Mouse (Mus musculus) retina, embryonic 14.5 days (tissue): ENCODE data around the gene Hist1h1c.
"Not testable (repeated sequence)": the region's sequence is repeated elsewhere in the genome, so short reads cannot be mapped to it uniquely, and the experiment has no call there.

ENCODE experiments used
- DNase-seq: peaks from one replicate; pipeline ENCODE4 v3.0.0-alpha.2; 2015; ENCODE audit warnings: low spot score

The Hist1h1c gene

DNA sequence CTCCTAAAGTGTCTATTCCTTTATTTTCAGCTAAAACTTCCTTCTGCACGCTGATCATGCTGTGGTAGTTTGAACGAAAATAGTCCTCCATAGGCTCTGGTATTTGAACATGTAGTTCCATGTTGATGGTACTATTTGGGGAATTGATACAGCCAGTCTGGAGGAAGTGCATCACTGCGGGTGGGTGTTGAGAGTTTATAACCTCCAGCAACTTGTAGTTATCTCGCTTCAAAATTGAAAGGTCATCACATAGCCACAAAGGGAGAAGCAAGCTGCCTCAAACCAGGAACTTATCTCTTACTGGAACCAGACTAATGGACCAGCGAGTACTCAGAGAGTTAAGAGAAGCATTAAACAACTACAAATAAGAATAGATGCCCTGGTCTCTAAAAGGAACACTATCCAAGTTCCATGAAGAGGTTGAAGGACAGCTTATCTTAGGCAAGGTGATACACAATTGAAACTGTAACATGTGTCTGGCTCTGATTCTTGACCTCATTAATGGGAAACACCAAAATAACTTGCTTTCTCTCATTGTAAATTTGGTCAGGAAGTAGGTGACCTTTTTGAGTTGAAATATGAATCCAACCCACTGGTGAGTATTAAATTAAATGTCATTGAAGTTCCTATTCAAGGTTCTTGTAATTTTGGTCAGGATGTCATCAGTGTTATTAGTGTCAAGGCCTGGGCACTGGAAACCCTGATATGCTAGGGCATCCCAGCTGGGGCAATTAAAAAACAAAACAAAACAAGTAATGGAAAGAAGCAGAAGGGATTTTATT lies 22.2 kb upstream of the Hist1h1c start:
- DNase-seq: no peak

DNA sequence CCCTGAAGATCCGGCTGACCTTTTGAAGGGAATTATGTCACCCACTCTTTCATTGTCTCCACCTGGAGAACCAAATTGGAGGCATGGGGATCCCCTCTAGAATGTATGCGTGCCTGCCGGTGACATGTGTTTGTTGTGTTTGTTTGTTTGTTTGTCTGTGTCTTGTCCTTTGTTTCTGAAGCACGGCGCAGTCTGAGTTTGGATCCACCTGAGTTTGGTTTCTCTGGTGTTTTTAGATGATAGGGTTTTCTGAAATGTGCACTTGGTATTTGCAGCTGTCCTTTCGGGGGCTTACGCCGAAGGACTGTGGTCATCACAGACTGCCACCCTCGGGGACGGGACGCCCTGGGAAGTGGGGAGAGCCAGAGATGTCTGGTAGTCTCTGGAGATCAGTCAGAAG lies 21.4 kb upstream of the Hist1h1c start:
- DNase-seq: no peak

DNA sequence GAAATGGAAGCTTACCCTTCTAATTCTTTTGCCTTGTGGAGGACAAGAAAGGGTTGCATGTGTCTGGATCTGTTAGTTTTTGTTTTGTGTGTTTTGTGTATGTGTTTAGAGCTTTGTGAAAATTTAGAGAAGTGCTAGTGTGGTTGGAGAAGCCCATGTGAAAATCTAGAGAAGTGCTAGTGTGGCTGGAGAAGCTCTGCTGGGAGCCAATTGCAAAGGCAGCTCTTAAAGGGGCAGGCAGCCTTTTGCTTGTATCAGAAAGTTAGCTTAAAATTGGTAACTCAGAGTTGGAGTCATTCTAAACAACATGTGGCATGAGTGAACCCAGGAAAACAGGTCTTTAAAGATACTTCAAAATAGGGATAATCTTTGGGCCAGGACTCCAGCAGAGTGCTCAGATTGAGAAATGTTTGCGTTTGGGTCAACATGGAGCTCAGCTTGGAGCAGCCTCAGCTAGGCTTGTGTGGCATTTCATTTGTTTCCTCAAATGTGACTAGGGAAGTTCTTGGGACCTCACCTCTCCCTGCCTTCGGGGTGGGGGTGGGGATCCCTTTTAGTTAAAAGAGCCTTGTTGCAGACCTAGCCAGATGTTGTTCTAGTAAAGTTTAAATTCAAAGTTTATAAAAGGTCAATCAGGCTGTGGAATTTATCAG lies 20.9 kb upstream of the Hist1h1c start:
- not testable (repeated sequence) for DNase-seq

DNA sequence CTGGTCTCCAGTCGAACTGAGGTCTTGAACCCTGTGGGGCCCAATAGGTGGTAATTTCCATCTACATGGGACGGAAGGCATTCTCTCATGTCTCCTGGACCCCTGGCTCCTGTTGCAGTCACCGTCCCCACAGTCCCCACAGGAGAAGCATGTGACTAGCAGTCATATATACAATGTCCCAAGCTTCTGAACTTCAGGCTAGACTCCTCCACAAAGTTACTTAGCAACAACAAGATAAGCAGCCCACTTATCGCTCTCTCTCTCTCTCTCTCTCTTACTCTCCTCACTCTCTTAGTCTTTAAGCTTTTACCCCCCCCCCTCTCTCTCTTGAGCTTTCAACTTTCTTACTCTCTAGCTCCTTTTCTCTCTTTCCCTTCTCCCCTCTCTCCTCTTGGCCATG lies 14.4 kb upstream of the Hist1h1c start:
- DNase-seq: no peak

DNA sequence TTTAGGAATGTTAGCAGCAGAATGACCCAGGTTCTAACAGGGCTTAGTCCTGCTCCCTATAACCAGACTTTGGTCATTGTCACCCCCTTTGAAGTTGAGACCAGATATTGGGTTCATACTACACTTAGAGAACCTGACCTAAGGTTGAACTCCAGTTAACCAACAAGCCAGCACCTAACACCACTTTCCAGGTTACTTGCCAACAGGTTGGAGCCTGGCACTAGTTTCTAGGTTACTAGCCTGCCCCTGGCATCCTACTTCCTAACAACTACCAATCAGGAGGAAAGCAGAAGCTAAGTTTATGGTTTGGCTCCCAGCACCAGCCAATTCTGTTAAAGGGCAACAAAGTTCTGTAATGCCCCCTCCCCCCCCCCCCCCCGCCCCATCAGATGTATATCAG lies 13.4 kb upstream of the Hist1h1c start:
- DNase-seq: no peak

DNA sequence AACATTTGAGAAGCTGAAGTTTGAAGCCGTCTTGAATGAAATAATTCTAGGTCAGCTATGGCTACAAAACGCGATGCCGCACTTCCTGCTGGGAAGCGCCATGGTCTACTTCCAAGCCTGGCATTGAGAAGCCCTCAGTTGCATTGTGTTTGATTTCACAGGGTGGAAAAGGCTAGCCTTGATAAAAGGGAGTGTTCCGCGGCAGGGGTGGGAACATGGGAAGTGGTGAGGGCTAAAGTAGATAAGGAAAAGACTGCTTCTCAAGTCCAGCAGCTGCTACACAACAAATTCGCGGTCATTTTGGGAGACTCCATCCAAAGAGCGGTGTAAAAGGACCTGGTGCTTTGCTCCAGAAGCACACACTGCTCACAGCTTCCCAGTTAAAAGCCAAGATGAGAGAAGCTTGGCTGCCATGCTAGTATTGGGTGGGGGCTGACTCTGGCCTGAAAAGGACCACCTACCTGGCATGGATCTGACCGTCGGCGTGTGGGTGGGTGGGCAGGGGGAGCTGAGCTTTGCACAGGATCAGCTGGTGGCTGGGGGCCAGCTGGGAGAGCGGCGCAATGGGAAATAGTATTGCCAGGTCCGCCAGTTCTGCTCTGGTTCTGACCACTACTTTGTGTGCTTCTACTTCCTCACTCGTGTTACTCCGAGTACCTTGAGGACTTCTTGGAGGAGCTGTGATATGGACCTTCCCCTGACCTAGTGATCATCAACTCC lies 10.0 kb upstream of the Hist1h1c start:
- DNase-seq: no peak

DNA sequence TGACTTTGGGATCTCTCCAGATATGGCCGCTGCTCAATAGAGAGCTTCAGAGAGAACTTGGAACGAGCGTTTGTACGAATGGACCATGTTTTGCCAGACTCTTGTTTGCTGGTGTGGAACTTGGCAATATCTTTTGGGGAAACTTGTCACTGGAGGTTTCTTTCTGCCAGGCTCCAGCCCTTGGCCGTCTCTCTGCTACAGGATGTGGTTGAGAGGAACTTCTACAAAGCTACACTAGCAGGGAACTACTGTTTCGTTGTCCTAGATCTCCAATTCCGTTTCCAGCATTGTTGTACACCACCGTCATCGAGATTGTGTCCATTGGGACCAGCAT lies 9.4 kb upstream of the Hist1h1c start:
- no peak for DNase-seq

DNA sequence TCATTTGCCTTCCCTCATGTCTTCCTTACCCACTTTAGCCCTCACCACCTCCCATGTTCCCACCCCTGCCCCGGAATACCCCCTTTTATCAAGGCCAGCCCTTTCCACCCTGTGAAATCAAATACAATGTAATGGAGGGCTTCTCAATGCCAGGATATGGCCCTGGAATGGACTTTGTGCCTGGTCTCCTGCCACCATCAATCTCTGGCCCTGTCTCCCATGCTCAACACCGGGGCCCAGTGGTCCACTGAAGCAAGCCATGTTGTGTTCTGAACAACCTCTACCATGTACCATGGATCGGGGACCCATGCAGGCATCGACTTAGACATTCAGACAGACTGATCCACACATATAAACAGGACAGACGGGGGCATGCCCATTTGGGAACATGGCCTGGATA lies 8.9 kb upstream of the Hist1h1c start:
- no peak for DNase-seq

DNA sequence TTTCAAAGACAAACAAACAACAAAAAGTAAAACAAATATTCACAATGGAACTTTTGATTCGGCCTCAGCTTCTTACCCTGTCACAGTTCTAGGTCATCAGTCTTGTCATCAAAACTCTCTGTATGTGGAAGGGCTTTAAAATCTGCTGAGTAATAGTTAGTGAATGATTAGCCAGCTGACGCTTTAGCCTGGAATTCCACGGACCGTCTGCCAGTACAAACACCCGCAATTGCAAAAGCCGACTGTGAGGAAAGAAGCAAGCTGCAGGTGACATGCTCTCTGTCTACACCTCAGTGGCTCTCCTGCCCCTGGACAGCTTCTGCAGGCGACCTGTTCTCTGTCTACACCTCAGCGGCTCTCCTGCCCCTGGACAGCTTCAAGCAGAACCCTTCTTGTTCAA lies 8.1 kb upstream of the Hist1h1c start:
- DNase-seq: peak; percentile 6

DNA sequence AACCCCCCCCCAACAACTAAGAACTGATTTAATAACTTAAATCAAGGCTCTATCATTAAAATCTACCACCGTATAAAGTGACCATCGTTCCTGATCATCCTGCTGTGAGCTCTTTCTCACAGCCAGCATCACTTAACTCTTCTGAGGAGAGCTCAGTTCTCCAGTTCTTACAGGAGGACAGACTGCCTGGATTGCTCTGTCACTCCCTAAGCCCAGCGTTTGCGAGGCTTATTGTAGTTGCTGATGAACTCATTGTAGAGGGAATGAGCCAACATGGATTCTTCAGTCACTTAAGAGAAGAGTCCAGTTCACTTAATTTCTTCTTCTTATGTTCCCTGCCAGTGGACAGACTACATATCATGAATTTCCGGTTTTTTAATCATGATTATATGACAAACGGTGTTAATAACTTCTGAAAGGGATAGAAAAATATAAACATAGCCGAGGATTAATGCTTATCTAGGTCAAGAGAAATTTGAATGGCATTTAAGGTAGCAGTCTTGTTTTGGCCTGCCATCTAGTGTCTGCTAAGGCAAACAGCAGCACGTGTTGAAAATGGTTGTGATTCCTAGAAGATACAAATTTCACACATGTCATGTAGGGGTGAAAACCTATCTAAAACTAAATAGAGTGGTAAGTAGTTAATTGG lies 6.3 kb upstream of the Hist1h1c start:
- peak; percentile 80 for DNase-seq

DNA sequence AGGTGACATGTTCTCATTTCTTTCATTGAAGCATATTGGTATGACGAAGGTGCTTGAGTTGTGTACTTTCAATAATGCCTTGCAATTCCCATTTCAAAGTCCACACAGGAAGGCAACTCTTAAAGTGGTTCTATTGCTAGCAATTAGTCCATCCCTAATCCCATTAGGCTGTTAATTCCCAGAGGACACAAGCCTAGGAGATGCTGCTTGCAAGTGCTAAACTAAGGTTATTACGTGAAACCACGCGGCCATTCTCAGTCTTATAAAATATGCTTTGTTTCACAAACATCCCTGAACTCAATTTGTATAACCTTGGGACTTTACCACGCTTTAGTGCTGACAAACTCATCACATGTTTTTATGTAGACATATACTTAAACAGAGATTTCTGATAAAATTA lies 1.5 kb upstream of the Hist1h1c start:
- peak; percentile 9 for DNase-seq

DNA sequence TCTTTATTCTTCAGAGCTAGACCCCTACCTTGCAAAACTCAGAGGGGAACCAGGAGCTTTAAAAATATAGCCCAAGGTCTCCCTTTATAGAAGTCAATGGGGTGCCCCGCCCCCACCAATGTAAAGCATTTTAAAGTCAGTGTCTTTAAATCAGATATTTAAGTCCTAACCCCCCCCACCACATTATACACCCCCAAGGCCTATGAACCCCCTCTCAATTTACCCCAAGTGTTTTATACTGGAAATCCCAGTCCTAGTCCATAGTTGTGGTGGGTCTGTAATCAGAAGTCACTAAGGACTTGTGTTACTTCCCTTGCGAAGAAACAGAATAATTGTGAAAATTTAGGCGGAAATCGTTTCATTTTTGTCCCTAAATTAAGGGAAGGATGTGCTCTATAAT lies 567 bp upstream of the Hist1h1c start:
- DNase-seq: peak; percentile 36

DNA sequence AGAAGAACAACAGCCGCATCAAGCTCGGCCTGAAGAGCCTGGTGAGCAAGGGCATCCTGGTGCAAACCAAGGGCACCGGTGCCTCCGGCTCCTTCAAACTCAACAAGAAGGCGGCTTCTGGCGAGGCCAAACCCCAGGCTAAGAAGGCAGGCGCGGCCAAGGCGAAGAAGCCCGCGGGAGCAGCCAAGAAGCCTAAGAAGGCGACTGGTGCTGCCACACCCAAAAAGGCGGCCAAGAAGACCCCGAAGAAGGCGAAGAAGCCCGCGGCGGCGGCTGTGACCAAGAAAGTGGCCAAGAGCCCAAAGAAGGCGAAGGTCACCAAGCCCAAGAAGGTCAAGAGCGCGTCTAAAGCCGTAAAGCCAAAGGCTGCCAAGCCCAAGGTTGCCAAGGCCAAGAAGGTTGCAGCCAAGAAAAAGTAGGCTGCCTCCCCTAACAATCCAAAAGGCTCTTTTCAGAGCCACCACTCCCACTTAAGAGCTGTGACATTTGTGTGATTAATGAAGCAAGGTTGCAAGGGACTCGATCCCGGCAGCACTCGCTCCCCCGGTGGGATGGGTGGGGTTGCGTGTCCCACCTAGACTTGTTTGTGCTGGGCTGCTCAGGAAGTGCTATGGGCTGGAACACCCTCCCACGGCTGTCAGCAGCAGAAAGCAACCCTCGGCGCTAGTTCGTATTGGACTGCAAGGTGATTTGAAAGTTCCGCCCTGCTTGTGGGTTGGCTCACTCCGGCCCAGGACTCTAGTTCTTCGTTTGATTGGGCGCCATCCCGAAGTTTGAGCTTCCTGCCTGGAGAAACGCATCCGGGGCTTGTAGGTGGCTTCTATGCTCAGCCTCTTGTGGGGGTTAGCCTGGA lies 687 bp downstream of the Hist1h1c start:
- peak; percentile 87 for DNase-seq

DNA sequence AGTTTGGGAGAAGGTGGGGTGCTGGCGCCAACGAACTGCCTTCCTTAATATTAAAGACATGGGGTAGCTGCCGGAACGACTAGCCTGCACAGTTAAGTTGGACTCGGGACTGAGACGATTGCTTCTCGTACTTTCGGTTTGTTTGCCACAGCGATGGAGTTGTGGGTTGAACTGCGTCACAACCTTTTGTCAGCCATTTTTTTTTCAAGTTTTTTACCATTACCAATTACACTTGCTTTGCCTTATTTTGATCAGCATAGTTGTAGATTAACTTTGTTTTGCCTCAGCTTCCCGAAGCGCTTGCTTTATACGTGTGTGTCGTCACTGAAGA lies 1.3 kb downstream of the Hist1h1c start:
- DNase-seq: no peak

DNA sequence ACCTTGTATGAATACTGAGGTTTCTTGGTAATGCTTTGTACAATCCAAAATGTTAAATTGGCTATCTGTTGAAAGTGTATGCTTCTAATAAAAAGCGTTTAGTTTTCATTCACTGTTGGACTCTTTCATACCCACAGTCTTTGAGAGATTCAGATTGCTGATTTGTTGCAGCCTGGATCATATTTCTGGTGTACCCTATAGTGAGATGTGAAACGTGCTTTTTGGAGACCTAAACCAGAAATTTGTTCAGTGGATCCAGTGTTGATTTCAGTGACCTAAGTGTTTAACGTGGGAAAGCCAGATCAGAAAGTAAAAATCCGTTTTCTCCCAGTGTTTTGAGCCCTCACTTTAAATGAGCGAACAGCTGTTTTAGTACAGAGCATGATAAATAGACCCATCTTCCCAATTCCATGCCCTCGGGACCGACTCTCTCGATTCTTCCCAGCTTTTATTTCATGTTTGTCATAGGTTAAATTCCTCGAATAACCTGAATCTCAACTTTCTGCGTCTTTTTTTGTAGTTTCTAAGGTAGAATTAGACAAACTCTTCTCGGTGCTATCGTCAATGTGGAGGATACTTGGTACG lies 1.7 kb downstream of the Hist1h1c start:
- no peak for DNase-seq

DNA sequence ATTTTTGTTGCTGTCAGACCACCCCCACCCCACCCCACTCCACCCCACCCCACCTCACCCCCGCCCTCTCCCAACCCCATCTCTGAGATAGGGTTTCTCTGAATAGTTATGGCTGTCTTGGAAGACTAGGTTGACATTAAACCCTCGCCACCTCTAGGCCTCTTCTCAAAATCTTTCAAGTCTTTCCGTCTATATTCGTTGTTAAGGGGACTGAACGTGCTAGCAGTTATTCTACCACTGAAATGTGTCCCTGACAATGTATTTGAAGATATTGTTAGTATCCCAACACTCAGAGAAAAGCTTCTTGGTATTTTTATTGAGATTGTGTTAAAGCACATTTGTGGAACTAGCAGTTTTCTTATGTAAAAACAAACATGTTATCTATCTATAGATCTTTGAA lies 2.3 kb downstream of the Hist1h1c start:
- no peak for DNase-seq

DNA sequence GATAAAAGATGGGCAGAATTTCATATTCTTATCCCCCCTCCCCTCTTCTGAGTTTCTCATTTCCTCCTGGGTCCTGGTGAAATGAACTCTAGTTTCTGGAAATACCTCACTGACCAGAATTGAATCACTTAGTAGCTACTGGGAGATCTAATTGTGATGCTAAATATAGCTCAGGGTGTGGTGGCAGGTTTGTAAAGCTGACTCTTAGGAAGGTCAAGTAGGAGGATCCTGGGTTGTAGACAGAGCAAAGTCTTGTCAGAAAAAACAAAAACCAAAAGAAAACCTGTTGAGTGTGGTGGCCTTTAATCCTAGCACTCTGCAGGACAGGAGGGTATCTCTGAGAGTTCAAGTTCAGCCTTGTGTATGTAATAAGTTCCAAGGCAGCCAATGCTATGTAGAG lies 3.4 kb downstream of the Hist1h1c start:
- no peak for DNase-seq

DNA sequence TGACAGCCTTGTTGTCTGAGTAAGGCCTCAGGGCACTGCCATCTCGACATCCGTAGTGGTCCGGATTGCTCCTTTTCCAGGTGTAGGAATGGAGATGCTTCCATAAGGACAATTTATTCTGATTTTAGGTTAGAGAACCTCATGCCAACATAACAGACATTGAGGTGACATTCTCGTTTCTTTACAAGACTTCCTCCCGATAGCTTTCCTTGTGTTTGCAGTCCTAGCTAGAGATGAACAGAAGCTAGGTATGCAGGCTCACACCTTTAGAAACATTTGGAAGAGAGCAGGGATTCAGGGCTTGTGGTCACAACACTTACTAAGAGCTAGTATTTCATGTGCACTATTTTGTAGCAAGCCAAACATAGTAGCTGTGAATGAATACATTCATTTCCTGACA lies 4.6 kb downstream of the Hist1h1c start:
- DNase-seq: no peak

DNA sequence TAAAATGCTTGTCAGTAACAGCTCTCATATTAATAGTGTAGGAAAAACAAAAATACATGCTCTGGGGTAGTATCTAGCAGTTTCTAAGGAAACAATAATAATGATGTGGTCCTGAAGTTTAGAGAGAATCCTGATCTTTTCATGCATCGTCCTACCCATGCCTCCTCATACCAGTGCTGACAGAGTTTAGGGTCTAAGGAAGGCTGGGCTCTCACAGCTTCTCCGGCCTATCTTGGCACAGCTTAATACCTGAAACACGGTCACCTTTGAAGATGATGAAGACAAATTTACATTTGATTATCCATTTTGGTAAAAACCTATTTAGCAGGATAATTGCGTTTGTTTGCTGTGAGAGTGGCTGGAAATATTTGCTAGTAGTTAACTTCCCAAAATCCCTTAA lies 5.4 kb downstream of the Hist1h1c start:
- no peak for DNase-seq

DNA sequence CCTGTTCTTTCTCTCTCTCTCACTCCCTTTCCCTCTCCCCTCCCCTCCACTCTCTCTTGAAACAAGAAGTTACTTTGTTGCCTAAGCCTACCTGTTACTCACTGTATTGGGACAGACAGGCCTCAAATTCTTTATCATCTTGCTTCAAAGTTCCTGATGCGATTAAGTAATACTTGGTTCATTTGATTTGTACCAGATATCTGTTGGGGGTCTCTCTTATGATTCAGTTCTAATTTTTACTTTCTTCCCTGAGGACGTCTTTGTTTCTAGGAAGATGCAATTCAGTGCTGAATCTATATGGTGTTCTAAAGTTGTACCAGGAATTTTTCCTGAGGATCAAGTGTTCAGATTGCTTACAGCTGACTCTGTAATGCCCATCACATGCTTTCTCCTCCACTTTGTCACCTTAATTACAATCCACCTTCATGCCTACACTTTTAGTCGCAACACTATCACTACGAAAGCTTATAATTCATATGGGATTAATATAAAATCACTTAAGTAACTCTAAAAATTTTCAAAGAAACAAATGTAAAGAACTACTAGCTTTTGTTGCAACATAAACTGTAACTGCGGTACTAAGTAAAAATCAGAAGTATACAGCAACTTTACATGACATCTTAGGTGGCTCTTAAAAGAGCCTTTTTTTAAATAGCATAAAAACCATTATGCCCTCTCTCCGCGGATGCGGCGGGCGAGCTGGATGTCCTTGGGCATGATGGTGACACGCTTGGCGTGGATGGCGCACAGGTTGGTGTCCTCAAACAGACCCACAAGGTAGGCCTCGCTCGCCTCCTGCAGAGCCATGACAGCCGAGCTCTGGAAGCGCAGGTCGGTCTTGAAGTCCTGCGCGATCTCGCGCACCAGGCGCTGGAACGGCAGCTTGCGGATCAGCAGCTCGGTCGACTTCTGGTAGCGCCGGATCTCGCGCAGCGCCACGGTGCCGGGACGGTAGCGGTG lies 6.1 kb downstream of the Hist1h1c start:
- DNase-seq: no peak
